Mouse (Mus musculus) frontal cortex, adult (tissue): ENCODE measurements at regions not wholly inside any gene's neighbourhood (a gene's known extent, or its start where the extent isn't known, plus 50 kb on each side); places are given as distances from the start of the nearest gene placed in this dataset.
A peak's percentile ranks its signal among the peaks of the same experiment; 100 is the strongest.

ENCODE experiments used
- ATAC-seq: cut with Nextera tagmentation; 2 replicates; pipeline ENCODE4 v1.9.2; 2017; ENCODE audit warnings: mild to moderate bottlenecking, moderate library complexity, mixed read lengths; ENCODE audit not compliant: low TSS enrichment

DNA sequence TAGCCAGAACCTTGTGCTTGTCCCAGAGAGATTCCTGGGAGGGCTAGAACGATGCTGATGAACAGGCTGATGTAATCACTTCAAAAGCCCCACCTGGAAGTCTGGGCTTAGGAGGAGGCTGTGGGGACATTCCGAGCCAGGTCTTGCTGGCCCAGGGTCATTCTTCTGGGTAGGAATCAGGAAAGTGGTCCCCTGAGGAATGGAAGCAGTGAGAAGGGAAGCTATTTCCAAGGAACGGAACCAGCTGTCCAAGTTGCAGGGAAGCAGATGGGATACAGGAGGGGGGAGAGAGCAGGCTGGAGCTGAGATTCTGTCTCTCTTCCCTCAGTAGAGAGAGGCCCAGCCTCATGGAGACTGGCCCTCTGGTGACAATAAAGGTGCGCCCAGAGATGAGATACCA, 243.9 kb downstream of the Tcf7l2 start:
- ATAC-seq, result peak; percentile 91

GRCm38 (mm10) chr19:55991791-55992726, 250.4 kb downstream of the Tcf7l2 start:
- peak; percentile 21; the same call in 1 of the 2 replicates for ATAC-seq

- peak; percentile 80 for ATAC-seq
Observed at GRCm38 (mm10) chr19:55992727-55993066, 251.1 kb downstream of the Tcf7l2 start.

- no peak for ATAC-seq
Observed at GRCm38 (mm10) chr19:55995721-55996120, 254.1 kb downstream of the Tcf7l2 start.

DNA sequence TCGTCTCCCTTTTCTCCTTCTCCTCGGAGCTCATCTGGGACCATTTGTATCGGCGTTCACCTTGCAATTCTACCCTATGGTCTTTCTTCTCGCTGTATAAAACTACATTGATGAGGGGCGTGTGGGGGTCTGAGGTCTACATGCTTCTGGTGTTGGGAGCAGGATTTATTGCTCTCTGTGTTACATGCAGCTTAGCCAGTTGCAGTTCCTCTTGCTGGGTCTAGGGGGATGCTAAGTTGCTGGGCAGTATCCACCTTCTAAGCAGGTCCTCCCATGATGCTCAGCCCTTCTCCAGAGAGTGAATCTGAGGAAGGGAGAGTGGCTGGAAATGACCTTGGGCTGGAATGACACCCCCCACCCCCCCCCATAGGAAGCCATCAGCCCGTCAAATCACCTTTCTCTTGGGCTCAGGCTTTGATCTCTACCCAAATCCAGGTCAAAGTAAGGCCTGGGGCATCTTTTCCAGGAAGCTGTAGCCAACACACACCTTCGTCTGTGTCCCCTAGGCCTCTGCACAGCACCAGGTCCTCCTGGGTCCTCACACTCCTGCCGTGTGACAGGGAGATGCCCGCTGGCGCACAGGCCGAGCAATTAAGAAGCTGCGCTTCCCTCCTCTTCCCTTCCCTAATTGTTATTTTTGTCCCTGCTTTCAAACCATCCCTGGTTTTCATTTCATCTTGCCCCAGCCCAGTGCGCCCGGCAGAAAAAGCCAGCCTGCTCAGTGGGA, 257.0 kb downstream of the Tcf7l2 start:
- no peak for ATAC-seq

- no peak for ATAC-seq
Observed at GRCm38 (mm10) chr19:55999409-55999808, 257.8 kb downstream of the Tcf7l2 start.

GRCm38 (mm10) chr19:56001428-56001827, 259.8 kb downstream of the Tcf7l2 start:
- ATAC-seq, result no peak

- no peak for ATAC-seq
Observed at GRCm38 (mm10) chr19:56005886-56006285, 264.3 kb downstream of the Tcf7l2 start.

GRCm38 (mm10) chr19:56007433-56007832, 265.8 kb downstream of the Tcf7l2 start:
- ATAC-seq, result no peak

- ATAC-seq, result no peak
Observed at GRCm38 (mm10) chr19:56010766-56011165, 269.1 kb downstream of the Tcf7l2 start.

GRCm38 (mm10) chr19:56011292-56011691, 269.7 kb downstream of the Tcf7l2 start:
- ATAC-seq, result no peak

DNA sequence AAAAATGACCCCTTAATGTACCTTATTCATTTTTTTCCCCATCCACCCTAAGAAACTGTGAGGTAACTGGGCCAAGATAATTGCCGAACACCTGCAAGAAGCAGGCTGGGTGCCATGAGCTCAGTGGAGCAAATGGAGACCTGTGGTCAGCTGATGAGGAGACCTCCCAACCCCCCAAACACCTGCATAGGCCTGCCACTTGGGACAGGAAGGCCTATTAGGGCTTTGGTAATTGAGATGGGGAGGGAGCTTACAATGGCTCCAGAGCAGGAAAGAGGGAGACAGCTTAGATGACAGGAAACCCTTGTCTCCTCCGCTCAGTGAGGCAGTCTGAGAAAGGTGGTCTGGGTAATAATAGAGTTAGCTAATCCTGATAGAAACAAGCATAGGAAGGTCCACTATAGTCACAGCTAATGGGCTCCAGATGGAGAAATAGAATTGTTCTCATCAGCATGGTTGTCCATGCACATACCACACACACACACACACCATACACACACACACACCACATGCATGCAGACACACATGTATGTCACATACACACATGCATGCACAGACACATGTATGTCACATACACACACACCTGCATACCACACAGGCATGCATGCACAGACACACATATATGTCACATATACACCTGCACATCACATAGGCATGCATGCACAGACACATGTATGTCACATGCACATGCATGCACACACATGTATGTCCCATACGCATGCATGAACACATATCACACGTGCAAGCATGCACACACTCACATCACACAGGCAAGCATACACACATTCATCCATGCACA, 270.2 kb upstream of the Habp2 start:
- ATAC-seq, result no peak

DNA sequence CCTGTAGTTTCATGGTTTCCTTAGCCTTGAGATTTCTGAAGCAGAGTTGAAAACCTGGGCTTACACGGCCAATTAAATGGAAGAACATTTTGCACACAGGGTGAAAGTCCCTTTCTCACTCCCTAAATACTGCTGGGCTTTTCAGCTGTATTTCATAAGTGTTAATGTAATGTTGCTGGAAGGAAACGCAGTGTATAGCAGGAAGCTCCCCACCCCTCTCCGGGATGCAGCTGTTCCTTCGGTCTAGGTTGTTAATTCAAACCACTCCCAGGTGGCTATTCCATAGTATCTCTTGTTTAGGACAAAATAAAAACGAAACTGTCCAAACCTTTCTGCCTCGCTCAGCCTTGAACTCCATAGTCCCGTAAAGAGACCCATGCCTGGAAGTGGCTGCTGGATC, 269.4 kb upstream of the Habp2 start:
- no peak for ATAC-seq

DNA sequence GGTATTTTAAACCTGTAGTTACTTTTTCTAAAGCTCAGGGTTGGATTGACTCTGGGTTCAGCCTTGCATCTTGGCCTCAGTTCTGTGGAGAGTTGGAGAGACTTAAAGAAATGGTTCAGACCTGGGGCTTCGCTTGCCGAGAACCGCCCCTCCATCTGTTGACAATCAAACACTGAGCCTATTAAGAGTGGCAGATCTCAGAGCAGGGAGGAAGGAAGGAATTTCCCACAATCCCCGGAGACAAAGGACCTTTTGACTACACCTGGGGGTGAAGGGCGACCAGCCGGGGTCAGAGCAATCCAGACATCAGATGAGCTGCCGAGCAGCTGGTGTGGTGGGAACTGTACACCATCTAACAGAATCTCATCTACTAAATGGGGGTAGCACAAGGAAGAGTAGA, 267.8 kb upstream of the Habp2 start:
- no peak for ATAC-seq

- no peak for ATAC-seq
Observed at GRCm38 (mm10) chr19:56022348-56022747, 264.6 kb upstream of the Habp2 start.

DNA sequence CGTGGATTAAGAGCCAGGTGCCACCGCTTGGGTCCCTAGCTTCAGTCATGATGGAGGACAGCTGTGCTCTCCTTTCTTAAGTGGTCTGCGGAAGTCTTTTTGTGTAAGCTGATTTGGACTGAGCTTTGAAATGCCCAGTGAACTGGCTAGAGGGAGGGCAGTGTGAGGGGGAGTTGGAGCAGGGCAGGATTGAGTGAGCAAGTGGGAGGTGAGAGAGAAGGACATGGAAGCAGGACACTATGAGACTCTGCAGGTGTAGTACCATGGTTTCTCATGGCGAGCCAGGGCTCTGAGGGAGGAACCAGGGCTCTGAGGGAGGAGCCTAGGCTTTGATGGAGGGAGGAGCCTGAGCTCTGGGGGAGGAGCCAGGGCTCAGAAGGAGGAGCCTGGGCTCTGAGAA, 262.3 kb upstream of the Habp2 start:
- no peak for ATAC-seq

DNA sequence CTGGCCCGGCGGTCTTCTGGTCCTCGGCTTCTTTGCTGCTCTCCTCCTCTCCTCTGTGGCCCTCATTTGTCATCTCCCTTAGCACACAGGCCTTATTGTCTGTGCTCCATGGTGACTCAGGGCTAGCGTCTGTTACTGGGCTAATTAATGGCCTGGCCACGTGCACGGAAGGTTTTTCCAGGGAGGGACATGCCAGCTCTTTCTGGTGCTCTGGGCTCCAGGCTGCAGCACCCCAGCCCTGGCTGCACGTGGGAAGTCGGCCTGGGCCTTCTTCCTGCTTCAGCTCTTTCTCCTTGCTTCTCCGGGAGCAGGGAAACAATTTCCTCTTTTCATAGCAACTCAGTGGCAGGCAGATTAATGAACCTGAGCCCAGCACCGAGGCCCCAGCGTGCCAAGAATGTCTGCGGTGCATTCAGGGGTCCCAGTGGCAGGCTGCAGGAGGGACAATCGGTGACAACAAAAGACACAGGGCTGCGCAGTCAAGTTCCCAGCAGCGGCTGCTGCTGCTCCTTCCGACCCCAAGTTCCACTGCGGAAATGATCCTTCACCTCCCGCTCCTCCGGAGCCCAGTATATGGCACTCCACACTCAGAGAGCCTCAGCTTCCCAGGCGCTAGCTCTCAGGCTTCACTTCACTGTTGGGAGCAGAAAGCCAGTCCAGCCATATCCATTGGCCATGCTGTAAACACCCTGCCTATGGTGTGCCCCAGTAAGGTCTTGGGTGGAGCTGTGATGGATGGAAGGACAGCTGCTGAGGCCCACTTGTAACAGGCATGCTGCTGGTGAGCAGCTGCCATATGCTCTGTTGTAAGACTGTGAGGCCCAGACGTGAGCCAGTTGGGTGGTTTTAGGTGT, 257.3 kb upstream of the Habp2 start:
- ATAC-seq, result peak; percentile 67

DNA sequence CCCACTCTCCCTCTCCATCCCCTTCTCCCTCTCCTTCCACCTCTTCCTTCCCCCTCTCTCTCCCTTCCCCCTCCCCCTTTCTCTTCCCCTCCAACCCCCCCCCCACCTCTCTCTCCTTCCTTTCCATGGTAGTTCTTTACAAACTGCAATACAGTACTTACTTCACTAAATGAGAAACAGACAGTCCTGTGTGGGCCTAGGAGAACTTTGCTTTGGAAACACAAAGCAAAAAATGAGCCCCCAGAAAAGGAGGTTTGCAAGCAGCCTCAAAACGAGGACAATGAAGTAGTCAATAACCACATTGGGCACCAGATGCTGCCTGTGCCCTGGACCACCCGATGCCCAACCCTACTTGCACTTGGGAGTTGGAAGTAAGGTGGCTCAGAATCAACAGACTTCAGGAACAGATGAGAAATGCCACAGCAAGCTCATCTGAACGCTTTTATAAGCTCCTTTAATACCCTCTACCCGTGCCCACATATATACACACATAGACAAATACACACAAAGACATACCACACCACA, 256.5 kb upstream of the Habp2 start:
- ATAC-seq, result no peak

DNA sequence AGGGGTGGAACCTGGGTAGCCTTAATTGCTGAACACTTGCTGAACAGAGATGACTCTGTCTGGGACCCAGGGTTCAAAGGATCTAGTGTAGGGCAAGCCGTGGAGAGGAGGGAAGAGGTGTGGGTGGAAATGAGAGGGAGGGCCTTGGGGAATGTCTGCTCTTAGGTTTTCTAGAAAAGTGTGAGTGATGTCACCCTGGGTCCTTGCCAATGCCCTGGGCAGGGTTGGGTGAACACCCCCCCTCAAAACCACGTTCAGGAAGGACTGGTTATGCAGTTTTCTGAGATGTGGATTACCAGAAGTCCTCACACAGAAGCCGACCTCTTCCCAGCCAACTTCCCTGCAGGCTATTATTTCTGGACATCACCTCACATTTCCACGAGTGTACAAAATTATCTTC, 252.4 kb upstream of the Habp2 start:
- ATAC-seq, result no peak

DNA sequence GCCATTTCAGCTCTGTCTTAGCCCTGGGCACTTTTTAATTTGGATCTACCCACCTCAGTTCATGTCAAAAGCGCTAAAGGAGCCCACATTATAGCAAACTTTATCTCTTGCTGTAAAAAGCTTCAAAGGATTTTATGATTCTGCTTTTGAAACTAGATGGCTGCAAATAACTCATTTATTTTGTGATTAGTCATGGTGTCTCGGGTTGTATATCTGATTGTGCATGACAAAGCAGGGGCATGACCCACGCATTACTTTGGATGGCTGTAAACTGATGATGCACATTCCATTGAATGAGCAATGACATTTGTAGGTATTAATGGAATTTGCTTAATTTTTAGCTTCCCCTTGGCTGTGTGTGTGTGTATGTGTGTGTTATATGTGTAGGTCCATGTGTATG, 249.4 kb upstream of the Habp2 start:
- no peak for ATAC-seq
